ENCODE assay signal across 8 mouse cellular contexts in the genomic region with DNA sequence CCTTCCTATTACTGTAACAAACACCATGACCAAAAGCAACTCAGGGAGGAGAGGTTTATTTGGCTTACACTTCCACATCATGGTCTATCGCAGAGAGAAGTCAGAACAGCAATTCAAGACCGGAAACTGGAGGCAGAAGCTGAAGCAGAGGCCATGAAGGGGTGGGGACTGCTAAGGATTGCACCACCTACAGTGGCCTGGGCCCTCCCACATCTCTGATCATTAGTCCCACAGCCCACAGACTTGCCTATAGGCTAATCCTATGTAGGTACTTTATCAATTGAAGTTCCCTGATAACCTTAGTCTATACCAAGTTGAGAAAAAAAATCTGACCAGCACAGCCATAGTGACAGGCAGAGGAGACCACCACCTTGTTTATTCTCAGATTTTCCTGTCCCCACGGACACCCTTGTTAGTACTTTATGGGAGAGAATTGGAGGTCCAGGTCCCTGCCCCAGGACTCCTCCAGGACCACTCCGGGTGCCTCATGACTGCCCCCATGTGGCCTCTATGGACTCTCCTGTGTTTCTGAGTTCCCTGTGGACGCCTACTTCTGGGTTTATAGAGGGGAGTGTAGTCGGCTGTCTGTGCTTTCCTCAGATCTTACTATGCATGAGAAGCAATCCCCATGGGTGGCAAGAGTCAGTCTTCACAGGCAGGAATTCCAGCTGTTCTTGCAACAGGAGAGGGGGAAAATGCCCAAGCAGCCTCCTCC.
DNase-seq lines count a peak whose midpoint lies in the region; ATAC-seq and TF ChIP-seq lines count a peak whose summit lies in the region.

No protein-coding gene starts in this region.

- peak; percentile 9 for DNase-seq in cerebellum, adult 11 months
- peak; percentile 45 for DNase-seq in 3T3-L1 (ENCODE audit: low read depth, low spot score)
- peak; percentile 32 to 53 for DNase-seq in frontal cortex, postnatal 25 days (ENCODE audit: low spot score in 2 of 2)

- no peak for TF ChIP-seq POLR2A in bone marrow, adult 2 months (IDR thresholded peaks at IDR 0.05; ENCODE audit: borderline replicate concordance, control insufficient read depth, low read depth, low read length)

- 23% methylated on average over 6 of the region's 6 CpGs for WGBS in bone marrow, adult 2 months
- WGBS in kidney, embryonic 15.5 days: 29% methylated on average over 6 of the region's 6 CpGs
- 26% methylated on average over 6 of the region's 6 CpGs for WGBS in liver, embryonic 16.5 days (ENCODE audit: insufficient replicate concordance)
- 30% methylated on average over 6 of the region's 6 CpGs for WGBS in stomach, embryonic 14.5 days

- no peaks in the 10 kb centered on the region for H3K4me1 ChIP-seq in bone marrow, adult 2 months (ENCODE audit: control insufficient read depth, insufficient read depth, low read length)
- peaks cover 1% of the 10 kb centered on the region; the same call in 1 of the 2 replicates for H3K4me1 ChIP-seq in kidney, embryonic 15.5 days
- H3K4me1 ChIP-seq in liver, embryonic 16.5 days (ENCODE audit: control insufficient read depth, low read depth, low read length): peaks cover 34% of the 10 kb centered on the region
- 0 out of 2 replicates have a peak, but pooled peaks cover 3% of the 10 kb centered on the region for H3K4me1 ChIP-seq in stomach, embryonic 14.5 days (ENCODE audit: control insufficient read depth, insufficient read depth, low read length)

- H3K4me3 ChIP-seq in bone marrow, adult 2 months (replicated peaks; ENCODE audit: control insufficient read depth, low read depth, low read length): no peak overlapping the region
- H3K4me3 ChIP-seq in kidney, embryonic 15.5 days (replicated peaks): no peak overlapping the region
- H3K4me3 ChIP-seq in liver, embryonic 16.5 days (ENCODE audit: low read depth, low read length): no peak overlapping the region
- H3K4me3 ChIP-seq in stomach, embryonic 14.5 days (ENCODE audit: low read depth, low read length): no peak overlapping the region

- H3K27me3 ChIP-seq in kidney, embryonic 15.5 days: no peaks in the 10 kb centered on the region
- no peaks in the 10 kb centered on the region for H3K27me3 ChIP-seq in liver, embryonic 16.5 days (ENCODE audit: control insufficient read depth, insufficient read depth, low read depth, low read length)
- no peaks in the 10 kb centered on the region for H3K27me3 ChIP-seq in stomach, embryonic 14.5 days (ENCODE audit: control insufficient read depth, insufficient read depth, low read length)

- no peak overlapping the region for H3K9ac ChIP-seq in kidney, embryonic 15.5 days
- H3K9ac ChIP-seq in liver, embryonic 16.5 days (ENCODE audit: low read depth, low read length): no peak overlapping the region
- no peak overlapping the region for H3K9ac ChIP-seq in stomach, embryonic 14.5 days (replicated peaks; ENCODE audit: low read depth, low read length)

- ATAC-seq in cerebellum, adult (ENCODE audit: insufficient number of reproducible peaks, low FRiP score, low TSS enrichment): no peak
- ATAC-seq in kidney, embryonic 15.5 days (replicated peaks; ENCODE audit: low FRiP score): peak; percentile 58; the same call in 1 of the 2 replicates
- ATAC-seq in liver, embryonic 16.5 days (ENCODE audit: low read depth): peak; percentile 57
- ATAC-seq in stomach, embryonic 14.5 days (ENCODE audit: insufficient number of reproducible peaks, insufficient read depth, low FRiP score, low read depth): peak; percentile 50; the same call in 1 of the 2 replicates

- no peak overlapping the region for H3K4me2 ChIP-seq in kidney, embryonic 15.5 days
- no peak overlapping the region for H3K4me2 ChIP-seq in liver, embryonic 16.5 days (ENCODE audit: low read depth, low read length)
- H3K4me2 ChIP-seq in stomach, embryonic 14.5 days (replicated peaks; ENCODE audit: low read depth, low read length): no peak overlapping the region

- TF ChIP-seq CTCF in bone marrow, adult 2 months (IDR thresholded peaks at IDR 0.05; ENCODE audit: control insufficient read depth, insufficient read depth, low read length): peak; percentile 21; the same call in 1 of the 2 replicates

- no peaks in the 10 kb centered on the region for H3K9me3 ChIP-seq in kidney, embryonic 15.5 days (replicated peaks)
- no peaks in the 10 kb centered on the region for H3K9me3 ChIP-seq in liver, embryonic 16.5 days (replicated peaks; ENCODE audit: control insufficient read depth, low read length)
- H3K9me3 ChIP-seq in stomach, embryonic 14.5 days (ENCODE audit: control insufficient read depth, low read depth, low read length): no peaks in the 10 kb centered on the region

- no peak overlapping the region for H3K27ac ChIP-seq in bone marrow, adult 2 months (ENCODE audit: control insufficient read depth, insufficient read depth, low read depth, low read length, poor library complexity)
- no peak overlapping the region for H3K27ac ChIP-seq in kidney, embryonic 15.5 days
- no peak overlapping the region; the same call in 1 of the 2 replicates for H3K27ac ChIP-seq in liver, embryonic 16.5 days (ENCODE audit: low read length)
- no peak overlapping the region for H3K27ac ChIP-seq in stomach, embryonic 14.5 days (ENCODE audit: low read length)

- no peaks in the 10 kb centered on the region for H3K36me3 ChIP-seq in kidney, embryonic 15.5 days
- H3K36me3 ChIP-seq in liver, embryonic 16.5 days (ENCODE audit: control insufficient read depth, insufficient read depth): no peaks in the 10 kb centered on the region
- H3K36me3 ChIP-seq in stomach, embryonic 14.5 days (ENCODE audit: control insufficient read depth, insufficient read depth, low read length): no peaks in the 10 kb centered on the region
